Mouse (Mus musculus): ENCODE measurements around the gene Gm7233. TPM values are rescaled to one million over a fixed set of nuclear protein-coding genes. Genes with fewer than 3 reads are reported as not detected.

The Gm7233 gene
- not detected for polyA plus RNA-seq (2017; shearing (Covaris generic))

GRCm38 (mm10) chr14:43179567-43179966, at the start of gene Gm7233:
Gene Gm7233 (plus strand): TSS chr14:43179867.

GRCm38 (mm10) chr14:43235204-43235603, 55.5 kb downstream of the Gm7233 start, which contains the start of gene Gm8122:
Gene Gm8122 (minus strand): TSS chr14:43235304.

Other genes starting within 250 kb of the Gm7233 start
- gene Gm8082, start 186.2 kb upstream of the Gm7233 start, polyA plus RNA-seq (2017; shearing (Covaris generic)), result not detected
- gene Gm10376, start 164.2 kb upstream of the Gm7233 start, polyA plus RNA-seq (2017; shearing (Covaris generic)), result not detected
- gene Gm8094, start 103.2 kb upstream of the Gm7233 start, polyA plus RNA-seq (2017; shearing (Covaris generic)), result under 1 TPM in 1 of 2 experiments, not detected in 1; 0.27 TPM
- gene Gm8104, start 79.3 kb upstream of the Gm7233 start, polyA plus RNA-seq (2017; shearing (Covaris generic)), result not detected
- gene Gm8122, start 55.4 kb downstream of the Gm7233 start, polyA plus RNA-seq (2017; shearing (Covaris generic)), result not detected
- under 1 TPM in 1 of 2 experiments, not detected in 1; 0.18 TPM for gene Gm8126, start 78.8 kb downstream of the Gm7233 start, polyA plus RNA-seq (2017; shearing (Covaris generic))
- gene Gm9732, start 95.2 kb downstream of the Gm7233 start, polyA plus RNA-seq (2017; shearing (Covaris generic)), result under 1 TPM in 1 of 2 experiments, not detected in 1; 0.59 TPM
- not detected for gene Gm8127, start 114.0 kb downstream of the Gm7233 start, polyA plus RNA-seq (2017; shearing (Covaris generic))
- gene 1700001F09Rik, start 167.9 kb downstream of the Gm7233 start, polyA plus RNA-seq (2017; shearing (Covaris generic)), result not detected
- gene Gm8138, start 236.5 kb downstream of the Gm7233 start, polyA plus RNA-seq (2017; shearing (Covaris generic)), result under 1 TPM in 1 of 2 experiments, not detected in 1; 0.12 TPM